Mouse (Mus musculus): ENCODE results near the gene Tmem63a. TPM values are rescaled to one million over a fixed set of nuclear protein-coding genes. Genes with fewer than 3 reads are reported as not detected.
A peak's percentile ranks its signal among the peaks of the same experiment; 100 is the strongest.

Tmem63a gene
- polyA plus RNA-seq, 2 experiments: 4.6 to 6.8 TPM

DNA sequence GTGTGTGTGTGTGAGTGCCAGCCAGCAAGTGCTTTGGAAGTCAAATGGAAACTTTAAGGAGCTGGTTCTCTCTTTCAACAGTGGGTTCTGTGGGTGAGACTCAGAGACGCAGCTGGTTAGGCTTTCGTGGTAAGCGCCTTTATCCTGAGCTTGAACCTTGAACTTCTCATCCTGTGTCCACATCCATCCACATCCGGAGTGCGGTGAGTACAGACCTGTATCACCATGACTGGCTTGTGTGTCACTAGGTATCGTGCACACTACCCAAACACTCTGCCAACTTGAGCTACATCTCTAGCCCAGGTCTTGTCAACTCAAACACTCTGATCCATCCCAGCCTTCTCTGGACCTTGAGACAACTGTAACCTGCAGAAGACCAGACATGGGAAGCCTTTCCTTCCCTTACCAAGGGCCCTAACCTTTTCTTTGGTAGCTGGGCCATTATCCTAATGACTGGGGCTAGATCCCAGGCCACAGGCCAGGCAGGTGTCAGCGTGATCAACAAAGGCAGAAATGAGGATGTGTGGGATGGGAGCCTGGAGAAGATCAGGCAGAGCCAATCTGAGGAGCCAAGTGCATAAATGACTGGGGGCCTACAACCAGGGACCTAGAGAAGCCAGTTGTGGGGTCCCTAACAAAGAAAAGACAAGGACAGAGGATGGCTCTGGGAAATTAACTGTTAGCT is 1.2 kb upstream of the Tmem63a start:
- H3K27me3 ChIP-seq (ENCODE audit: control insufficient read depth, insufficient read depth, low read length): no peaks in the 10 kb centered on the region; the same call in 1 of the 2 replicates
- H3K36me3 ChIP-seq (replicated peaks; ENCODE audit: control insufficient read depth, insufficient read depth, low read depth): no peaks in the 10 kb centered on the region
- no peak overlapping the region; the same call in 1 of the 2 replicates for H3K27ac ChIP-seq
- H3K9me3 ChIP-seq (ENCODE audit: control insufficient read depth, low read length): no peaks in the 10 kb centered on the region
- H3K4me1 ChIP-seq (replicated peaks; ENCODE audit: control insufficient read depth in 2 of 2, insufficient read depth in 2 of 2, low read length in 1 of 2): peaks cover 35 to 47% of the 10 kb centered on the region in 2 experiments
- TF ChIP-seq CTCF (IDR thresholded peaks at IDR 0.05; ENCODE audit: low read depth): no peak
- TF ChIP-seq EP300 (IDR thresholded peaks at IDR 0.05; ENCODE audit: low read depth): no peak
- WGBS (ENCODE audit: insufficient replicate concordance): 73% methylated on average over 7 of the region's 7 CpGs
- H3K4me2 ChIP-seq (ENCODE audit: low read depth): peak overlapping the region; percentile 100
- ATAC-seq (ENCODE audit: insufficient read depth) (no peak), DNase-seq (ENCODE audit: low read depth in 3 of 3, low spot score in 3 of 3) (no peak)
- peak overlapping the region in 1 of 2 experiments; percentile 98; a peak in 1 of 4 replicates for H3K4me3 ChIP-seq (ENCODE audit: insufficient read depth in 1 of 2, low read depth in 2 of 2, low read length in 2 of 2)
- peak overlapping the region; percentile 95 for H3K9ac ChIP-seq (replicated peaks)

DNA sequence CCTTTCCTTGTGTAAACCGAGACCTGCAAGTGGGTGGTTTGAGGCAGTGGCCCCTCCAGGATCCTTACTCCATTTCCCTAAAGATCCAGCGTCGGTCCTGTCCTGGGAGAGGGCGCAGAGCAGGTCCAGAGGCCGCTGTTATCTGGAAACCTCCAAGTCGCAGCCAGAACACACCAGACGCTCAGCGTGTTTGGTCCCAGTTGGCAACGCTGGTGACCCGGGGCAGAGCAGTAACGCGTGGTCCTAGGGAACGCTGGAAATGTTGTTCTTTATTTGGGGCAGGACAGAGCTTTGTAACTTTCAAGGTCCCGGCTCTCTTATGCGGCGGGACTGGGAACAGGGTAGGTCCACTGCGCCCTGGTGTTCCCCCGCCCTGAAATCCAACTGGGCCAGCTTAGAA is 418 bp upstream of the Tmem63a start:
- TF ChIP-seq EP300 (IDR thresholded peaks at IDR 0.05; ENCODE audit: low read depth) (no peak), CTCF (IDR thresholded peaks at IDR 0.05; ENCODE audit: low read depth) (no peak)
- peaks cover 41 to 48% of the 10 kb centered on the region in 2 experiments for H3K4me1 ChIP-seq (replicated peaks; ENCODE audit: control insufficient read depth in 2 of 2, insufficient read depth in 2 of 2, low read length in 1 of 2)
- no peaks in the 10 kb centered on the region for H3K27me3 ChIP-seq (ENCODE audit: control insufficient read depth, insufficient read depth, low read length)
- WGBS (ENCODE audit: insufficient replicate concordance): 4% methylated on average over 18 of the region's 18 CpGs
- no peaks in the 10 kb centered on the region for H3K36me3 ChIP-seq (replicated peaks; ENCODE audit: control insufficient read depth, insufficient read depth, low read depth)
- peak; percentile 7; the same call in 1 of the 2 replicates for ATAC-seq (ENCODE audit: insufficient read depth)
- no peaks in the 10 kb centered on the region for H3K9me3 ChIP-seq (ENCODE audit: control insufficient read depth, low read length)
- H3K4me2 ChIP-seq (ENCODE audit: low read depth): peak overlapping the region; percentile 100
- peak overlapping the region; percentile 65 to 98 for H3K4me3 ChIP-seq (ENCODE audit: insufficient read depth in 1 of 2, low read depth in 2 of 2, low read length in 2 of 2)
- peak overlapping the region; percentile 84 for H3K27ac ChIP-seq
- no peak for DNase-seq (ENCODE audit: low read depth in 3 of 3, low spot score in 3 of 3)
- peak overlapping the region; percentile 95 for H3K9ac ChIP-seq (replicated peaks)

DNA sequence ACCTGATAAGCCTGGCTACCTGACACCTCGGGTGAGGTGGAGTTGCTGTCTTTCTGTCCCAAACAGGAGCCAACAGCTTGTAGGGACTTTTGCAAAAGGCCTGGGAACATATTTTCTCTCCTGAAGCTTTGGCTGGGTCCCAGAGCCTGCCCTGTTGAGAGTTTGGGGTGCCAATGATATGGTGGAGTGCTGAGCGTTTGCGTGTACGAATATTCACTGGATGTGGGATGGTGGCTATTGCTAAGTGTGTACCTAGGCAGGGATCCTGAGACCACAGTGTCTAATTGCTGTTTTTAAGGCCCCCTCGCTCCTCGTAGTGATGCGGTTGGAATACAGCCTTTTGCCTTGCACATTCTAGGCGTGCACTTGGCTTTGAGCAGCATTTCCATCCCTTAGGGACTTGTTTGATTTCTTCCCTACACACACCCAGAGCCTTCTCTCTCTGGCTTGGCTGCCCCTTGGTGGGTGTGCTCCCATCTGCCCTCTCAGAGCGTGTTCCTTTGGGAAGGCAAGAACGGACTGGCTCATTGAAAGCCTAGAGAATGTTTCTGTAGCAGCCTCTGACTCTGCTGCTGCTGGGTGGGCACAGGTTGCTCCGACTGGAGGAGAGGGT is 994 bp downstream of the Tmem63a start:
- Histone ChIP-seq H3K4me1 (replicated peaks; ENCODE audit: control insufficient read depth in 2 of 2, insufficient read depth in 2 of 2, low read length in 1 of 2) (peaks cover 34 to 43% of the 10 kb centered on the region in 2 experiments), H3K4me2 (ENCODE audit: low read depth) (peak overlapping the region; percentile 100), H3K27me3 (ENCODE audit: control insufficient read depth, insufficient read depth, low read length) (no peaks in the 10 kb centered on the region), H3K4me3 (ENCODE audit: insufficient read depth in 1 of 2, low read depth in 2 of 2, low read length in 2 of 2) (peak overlapping the region; percentile 65 to 98), H3K27ac (peak overlapping the region; percentile 84), H3K36me3 (replicated peaks; ENCODE audit: control insufficient read depth, insufficient read depth, low read depth) (no peaks in the 10 kb centered on the region), H3K9ac (replicated peaks) (peak overlapping the region; percentile 95), H3K9me3 (ENCODE audit: control insufficient read depth, low read length) (no peaks in the 10 kb centered on the region)
- ATAC-seq (ENCODE audit: insufficient read depth): no peak
- DNase-seq (ENCODE audit: low read depth in 3 of 3, low spot score in 3 of 3): no peak
- WGBS (ENCODE audit: insufficient replicate concordance): 53% methylated on average over 11 of the region's 11 CpGs
- no peak for TF ChIP-seq CTCF (IDR thresholded peaks at IDR 0.05; ENCODE audit: low read depth)
- TF ChIP-seq EP300 (IDR thresholded peaks at IDR 0.05; ENCODE audit: low read depth): no peak

DNA sequence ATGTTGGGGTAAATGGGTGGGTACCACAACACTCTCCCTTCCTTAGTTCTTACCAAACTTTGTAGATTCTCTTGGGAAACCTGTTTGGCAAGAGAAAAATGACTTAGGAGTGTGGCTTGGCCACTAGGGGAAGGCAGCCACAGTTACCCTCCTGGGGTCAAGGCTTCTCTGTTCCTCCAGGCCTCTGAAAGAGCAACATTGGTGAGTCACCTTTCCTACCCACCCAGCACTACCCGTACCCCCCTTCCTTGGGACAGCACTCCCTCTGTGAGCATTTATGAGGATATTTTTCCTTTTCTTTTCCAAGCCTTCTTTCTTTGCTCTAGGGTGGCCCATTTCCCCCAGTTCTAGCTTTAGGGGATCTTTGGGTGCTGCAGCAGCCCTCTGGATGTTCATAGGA is 1.8 kb downstream of the Tmem63a start:
- H3K9ac ChIP-seq (replicated peaks): no peak overlapping the region

DNA sequence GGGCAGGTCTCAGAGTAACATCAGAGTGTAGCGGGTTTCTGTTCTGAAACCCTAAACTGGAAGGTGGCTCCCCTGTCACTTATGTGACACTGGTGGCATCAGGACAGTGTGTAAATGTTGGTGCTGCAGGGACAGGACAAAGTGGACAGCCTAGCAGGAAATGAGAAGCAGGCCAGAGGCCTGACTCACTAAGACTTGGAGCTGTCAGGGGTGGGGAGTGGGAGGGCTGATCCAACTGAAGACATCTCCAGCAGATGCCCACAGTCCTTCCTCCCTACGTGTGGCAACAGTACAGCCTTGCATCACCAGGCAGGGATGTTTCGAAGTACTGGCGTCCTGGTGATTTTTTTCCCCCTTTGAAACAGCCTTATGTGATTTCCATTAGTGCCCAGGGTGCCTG is 2.4 kb downstream of the Tmem63a start:
- Histone ChIP-seq H3K27me3 (ENCODE audit: control insufficient read depth, insufficient read depth, low read length) (no peaks in the 10 kb centered on the region), H3K9me3 (ENCODE audit: control insufficient read depth, low read length) (no peaks in the 10 kb centered on the region), H3K4me1 (replicated peaks; ENCODE audit: control insufficient read depth in 2 of 2, insufficient read depth in 2 of 2, low read length in 1 of 2) (peaks cover 34 to 43% of the 10 kb centered on the region in 2 experiments), H3K4me3 (ENCODE audit: insufficient read depth in 1 of 2, low read depth in 2 of 2, low read length in 2 of 2) (no peak overlapping the region), H3K36me3 (replicated peaks; ENCODE audit: control insufficient read depth, insufficient read depth, low read depth) (no peaks in the 10 kb centered on the region; the same call in 1 of the 2 replicates), H3K4me2 (ENCODE audit: low read depth) (peak overlapping the region; percentile 66; the same call in 1 of the 2 replicates), H3K9ac (replicated peaks) (no peak overlapping the region), H3K27ac (peak overlapping the region; percentile 14; the same call in 1 of the 2 replicates)
- ATAC-seq (ENCODE audit: insufficient read depth) (no peak), DNase-seq (ENCODE audit: low read depth in 3 of 3, low spot score in 3 of 3) (peak in 1 of 3 experiments; percentile 32)
- 63% methylated on average over 4 of the region's 4 CpGs for WGBS (ENCODE audit: insufficient replicate concordance)
- TF ChIP-seq EP300 (IDR thresholded peaks at IDR 0.05; ENCODE audit: low read depth): no peak
- TF ChIP-seq CTCF (IDR thresholded peaks at IDR 0.05; ENCODE audit: low read depth): no peak

More for the DNA sequence above, 1.8 kb downstream of the Tmem63a start:
- peak overlapping the region; percentile 84 for H3K27ac ChIP-seq
- 0 out of 2 replicates have a peak overlapping the region, but pooled peaks have one; percentile 1 for H3K4me2 ChIP-seq (ENCODE audit: low read depth)
- 46% methylated on average over 1 of the region's 1 CpGs for WGBS (ENCODE audit: insufficient replicate concordance)
- DNase-seq (ENCODE audit: low read depth in 3 of 3, low spot score in 3 of 3) (no peak), ATAC-seq (ENCODE audit: insufficient read depth) (no peak)
- no peak overlapping the region for H3K4me3 ChIP-seq (ENCODE audit: insufficient read depth in 1 of 2, low read depth in 2 of 2, low read length in 2 of 2)
- H3K9me3 ChIP-seq (ENCODE audit: control insufficient read depth, low read length): no peaks in the 10 kb centered on the region
- TF ChIP-seq EP300 (IDR thresholded peaks at IDR 0.05; ENCODE audit: low read depth) (no peak), CTCF (IDR thresholded peaks at IDR 0.05; ENCODE audit: low read depth) (0 out of 2 replicates have a peak, but pooled peaks have one; percentile 29)
- H3K36me3 ChIP-seq (replicated peaks; ENCODE audit: control insufficient read depth, insufficient read depth, low read depth): no peaks in the 10 kb centered on the region; the same call in 1 of the 2 replicates
- no peaks in the 10 kb centered on the region for H3K27me3 ChIP-seq (ENCODE audit: control insufficient read depth, insufficient read depth, low read length)
- peaks cover 34 to 43% of the 10 kb centered on the region in 2 experiments for H3K4me1 ChIP-seq (replicated peaks; ENCODE audit: control insufficient read depth in 2 of 2, insufficient read depth in 2 of 2, low read length in 1 of 2)

Measured in liver, embryonic 14.5 days (tissue).